Mouse (Mus musculus) skeletal muscle tissue, adult 2 months (tissue): ENCODE measurements around the gene Ppp1cc.
A peak's percentile ranks its signal among the peaks of the same experiment; 100 is the strongest.

Source experiments
- DNase-seq: peaks from one replicate; pipeline ENCODE4 v3.0.0-alpha.2; 2012; ENCODE audit warnings: low read depth, low spot score

Gene Ppp1cc

GRCm38 (mm10) chr5:122157827-122158381 lies at the start of gene Ppp1cc:
TSS of gene Ppp1cc (plus strand) at chr5:122158278.
- peak; percentile 90 for DNase-seq

- no peak for DNase-seq
These were observed 48.6 kb upstream of the Ppp1cc start for GRCm38 (mm10) chr5:122109325-122110060.

GRCm38 (mm10) chr5:122110625-122111024 lies 47.5 kb upstream of the Ppp1cc start:
- no peak for DNase-seq

GRCm38 (mm10) chr5:122111091-122111932 lies 46.8 kb upstream of the Ppp1cc start:
- no peak for DNase-seq

- no peak for DNase-seq
These were observed 46.2 kb upstream of the Ppp1cc start for GRCm38 (mm10) chr5:122111933-122112248.

GRCm38 (mm10) chr5:122113450-122113849 lies 44.6 kb upstream of the Ppp1cc start:
- DNase-seq, result no peak

- DNase-seq, result no peak
These were observed 43.9 kb upstream of the Ppp1cc start for GRCm38 (mm10) chr5:122114176-122114575.

- DNase-seq, result no peak
These were observed 42.8 kb upstream of the Ppp1cc start for GRCm38 (mm10) chr5:122115266-122115763.

GRCm38 (mm10) chr5:122116243-122116642 lies 41.8 kb upstream of the Ppp1cc start:
- DNase-seq, result no peak

GRCm38 (mm10) chr5:122125211-122125760 lies 32.8 kb upstream of the Ppp1cc start:
- DNase-seq, result no peak

GRCm38 (mm10) chr5:122129068-122129655 lies 28.9 kb upstream of the Ppp1cc start:
- peak; percentile 62 for DNase-seq

GRCm38 (mm10) chr5:122130341-122130998 lies 27.6 kb upstream of the Ppp1cc start:
- no peak for DNase-seq

GRCm38 (mm10) chr5:122131076-122132051 lies 26.7 kb upstream of the Ppp1cc start:
- peak; percentile 70 for DNase-seq

- no peak for DNase-seq
These were observed 25.7 kb upstream of the Ppp1cc start for GRCm38 (mm10) chr5:122132167-122133049.

GRCm38 (mm10) chr5:122133050-122133389 lies 25.1 kb upstream of the Ppp1cc start:
- DNase-seq, result no peak

GRCm38 (mm10) chr5:122134395-122135289 lies 23.4 kb upstream of the Ppp1cc start:
- no peak for DNase-seq

GRCm38 (mm10) chr5:122135290-122135882 lies 22.7 kb upstream of the Ppp1cc start:
- DNase-seq, result no peak
